Mouse (Mus musculus) brain, adult 2 months (tissue): ENCODE data around the gene Car5a.
A peak's percentile ranks its signal among the peaks of the same experiment; 100 is the strongest.

Source experiments
- DNase-seq: peaks from one replicate; pipeline ENCODE4 v3.0.0; 2011; ENCODE audit warnings: low read depth, low spot score

Car5a gene

DNA sequence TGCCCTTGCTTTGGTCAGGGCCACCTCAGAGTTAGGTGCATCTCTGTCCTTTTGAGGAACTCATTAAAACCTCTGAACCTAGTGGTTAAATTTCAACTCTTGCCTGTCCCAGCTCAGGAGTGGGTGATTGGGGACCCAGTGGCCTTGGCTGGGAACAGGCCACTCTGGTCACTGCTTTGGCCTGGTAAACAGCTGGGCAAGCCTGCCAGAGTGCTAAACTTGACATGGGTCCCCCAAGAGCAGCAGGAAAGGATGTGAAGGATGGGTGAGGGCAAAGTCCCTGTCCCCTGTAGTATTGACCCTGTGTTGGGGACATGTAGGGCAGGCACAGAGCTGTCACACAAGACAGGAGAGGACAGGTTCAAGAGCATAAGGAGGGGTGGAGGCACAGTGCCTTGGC lies at the start of gene Car5a:
Gene Car5a, minus strand, starts transcription at position 74 of the 400 bp plus-strand sequence.
- DNase-seq, result no peak

DNA sequence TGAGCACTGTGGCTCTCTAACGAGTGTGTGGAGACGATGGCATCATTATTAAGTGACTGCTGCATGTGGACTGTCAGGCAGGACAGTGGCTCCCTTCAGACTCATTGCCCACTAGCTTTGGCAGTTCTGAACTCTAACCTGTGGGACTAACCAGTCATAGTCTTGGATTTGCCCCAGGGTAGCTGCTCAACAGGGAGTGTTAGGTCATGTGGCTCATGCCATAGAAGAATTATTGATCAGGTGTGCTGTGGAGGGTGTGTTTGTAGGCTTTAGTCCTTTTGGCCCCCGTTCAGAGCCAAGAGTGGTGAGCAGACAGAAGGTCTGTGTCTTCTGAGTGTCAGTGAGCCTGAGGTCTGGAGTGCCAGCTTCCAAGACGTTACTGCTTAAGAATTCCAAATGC lies 48.2 kb upstream of the Car5a start:
- DNase-seq, result no peak

DNA sequence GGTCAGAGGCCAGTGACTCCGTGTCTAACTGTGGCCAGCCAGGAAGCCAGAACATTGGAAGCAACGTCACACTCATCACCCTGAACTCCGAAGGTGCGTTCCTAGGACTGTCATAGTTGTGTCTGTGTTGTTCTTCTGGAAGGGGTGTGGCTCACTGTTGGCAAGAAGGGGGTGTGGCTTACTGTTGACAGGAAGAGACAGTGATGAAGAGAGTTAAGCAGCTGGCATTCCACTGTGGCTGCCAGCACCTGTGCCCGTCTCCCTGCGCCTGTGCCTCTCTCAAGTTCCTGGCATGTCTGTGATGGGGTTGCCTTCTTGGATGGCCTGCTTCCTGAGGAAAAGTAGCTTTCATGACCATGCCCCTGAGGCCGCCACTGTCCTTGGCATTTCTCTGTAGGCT lies 46.9 kb upstream of the Car5a start:
- no peak for DNase-seq

DNA sequence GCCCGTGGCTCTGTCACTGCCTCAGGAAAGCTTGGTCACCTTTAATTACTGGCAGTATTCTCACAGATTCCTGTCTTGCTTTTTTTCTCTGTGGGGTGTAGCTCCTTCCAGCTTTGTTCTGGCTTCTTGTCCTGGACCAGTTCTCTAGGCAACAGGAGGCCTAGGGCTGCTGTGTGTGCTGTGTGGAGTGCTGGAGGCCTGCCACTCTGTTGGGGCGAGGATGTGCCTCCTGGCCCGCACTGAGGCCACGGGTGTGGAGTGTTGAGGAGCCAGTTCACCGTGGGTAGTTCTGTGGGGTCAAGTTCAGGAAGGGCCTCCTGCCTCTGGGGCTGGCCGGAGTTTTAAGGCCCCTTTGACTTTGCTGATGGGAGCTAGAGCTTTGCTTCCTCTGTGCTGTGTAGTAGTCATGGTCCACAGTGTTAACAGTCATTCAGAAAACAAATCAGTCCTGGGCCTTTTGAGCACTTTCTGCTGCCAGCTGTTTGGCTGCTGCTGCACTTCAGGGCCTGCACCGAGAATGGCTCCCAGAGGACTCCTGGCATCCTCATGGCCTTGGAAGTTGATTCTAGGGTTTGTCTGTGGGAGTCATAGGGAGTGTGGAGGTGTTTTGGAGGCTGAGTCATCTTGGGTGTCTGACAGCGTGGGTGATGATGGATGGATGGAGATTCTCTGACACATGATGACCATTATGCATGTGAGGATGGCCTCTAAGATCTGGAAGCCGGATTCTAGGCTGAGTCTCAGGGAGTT lies 46.0 kb upstream of the Car5a start:
- DNase-seq, result no peak

DNA sequence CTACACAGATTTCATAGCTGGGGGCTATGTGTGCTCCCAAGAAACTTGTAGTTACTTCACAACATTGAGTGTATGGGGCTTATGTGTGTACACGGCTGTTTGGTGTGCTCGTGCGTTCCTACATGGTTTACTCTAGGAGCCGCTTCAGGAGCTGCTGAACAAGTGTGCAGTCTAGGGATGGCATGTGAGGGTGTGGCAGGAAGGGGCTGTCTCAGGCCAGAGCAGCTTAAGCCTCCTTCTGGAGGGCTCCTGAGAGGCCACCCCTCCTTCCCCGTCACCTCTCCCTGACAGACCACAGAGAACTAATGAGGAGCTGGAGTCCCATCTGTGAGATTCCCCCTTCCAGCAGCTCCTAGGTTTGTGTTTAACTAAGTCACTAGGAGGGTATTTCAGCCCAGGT lies 43.2 kb upstream of the Car5a start:
- DNase-seq, result no peak

DNA sequence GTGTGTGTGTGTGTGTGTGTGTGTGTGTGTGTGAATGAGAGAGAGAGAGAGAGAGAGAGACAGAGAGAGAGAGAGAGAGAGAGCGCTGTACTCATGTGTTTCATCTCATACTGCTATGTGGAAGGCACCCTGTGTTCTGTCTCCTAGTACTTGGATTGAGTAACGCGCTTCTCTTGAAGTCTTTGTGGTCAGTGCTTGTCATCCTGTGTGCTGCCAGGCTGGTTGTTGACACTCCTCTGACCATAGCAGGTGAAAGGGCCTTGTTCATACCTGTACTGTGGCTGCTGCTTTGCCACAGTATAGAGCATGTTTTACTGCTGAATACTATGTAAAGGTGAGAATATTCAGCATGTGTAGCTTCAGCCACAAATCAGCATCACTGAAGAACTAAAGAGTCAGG lies 41.0 kb upstream of the Car5a start:
- no peak for DNase-seq

DNA sequence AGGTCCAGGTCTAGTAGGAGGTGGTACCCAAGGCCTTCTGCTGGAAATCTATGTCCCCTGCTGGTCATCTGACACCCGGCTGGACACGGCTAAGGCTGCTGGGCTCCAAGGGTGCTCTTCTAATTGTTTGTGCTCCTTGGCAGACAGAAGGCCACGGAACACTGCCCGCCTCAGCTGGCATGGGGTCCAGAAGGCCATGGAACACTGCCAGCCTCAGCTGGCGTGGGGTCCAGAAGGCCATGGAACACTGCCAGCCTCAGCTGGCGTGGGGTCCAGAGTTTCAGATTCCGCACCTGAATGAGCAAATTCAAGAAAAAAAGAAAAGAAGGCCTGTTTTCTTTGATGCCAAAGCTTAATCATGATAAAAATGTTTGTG lies 36.8 kb upstream of the Car5a start:
- no peak for DNase-seq

DNA sequence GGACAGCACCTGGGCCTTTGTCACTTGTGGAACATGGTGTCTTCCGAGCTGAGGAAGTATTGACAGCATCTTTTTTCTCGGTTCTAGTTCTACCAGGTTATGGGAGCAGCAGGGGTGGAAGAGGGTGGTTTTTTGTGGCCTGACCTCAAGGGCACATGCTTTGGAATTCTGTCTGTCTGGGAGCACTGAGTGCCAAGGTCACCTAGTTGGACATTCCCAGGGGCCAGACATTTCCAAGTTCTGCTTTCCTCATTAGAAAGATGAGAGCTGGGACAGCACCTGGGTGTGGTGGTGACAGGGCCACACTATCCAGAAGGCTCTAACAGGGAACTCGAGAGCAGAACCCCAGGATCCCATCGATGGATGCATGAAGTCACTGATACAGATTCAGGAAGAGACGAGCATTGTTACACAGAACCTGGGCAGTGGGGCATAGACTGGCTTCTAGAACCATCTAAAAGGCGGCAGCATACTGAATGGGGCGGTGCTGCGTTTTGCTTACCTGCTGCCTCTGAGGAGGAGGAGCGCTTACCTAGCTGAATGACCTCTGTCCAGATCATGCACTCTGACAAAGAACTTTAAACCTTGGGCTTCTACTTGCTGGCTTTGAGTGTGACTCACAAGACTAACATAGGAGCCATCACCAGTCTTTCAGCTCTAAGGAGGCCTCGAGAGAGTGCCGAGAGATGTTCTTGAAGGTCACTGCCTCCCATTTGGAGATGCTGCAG lies 36.3 kb upstream of the Car5a start:
- DNase-seq, result no peak

DNA sequence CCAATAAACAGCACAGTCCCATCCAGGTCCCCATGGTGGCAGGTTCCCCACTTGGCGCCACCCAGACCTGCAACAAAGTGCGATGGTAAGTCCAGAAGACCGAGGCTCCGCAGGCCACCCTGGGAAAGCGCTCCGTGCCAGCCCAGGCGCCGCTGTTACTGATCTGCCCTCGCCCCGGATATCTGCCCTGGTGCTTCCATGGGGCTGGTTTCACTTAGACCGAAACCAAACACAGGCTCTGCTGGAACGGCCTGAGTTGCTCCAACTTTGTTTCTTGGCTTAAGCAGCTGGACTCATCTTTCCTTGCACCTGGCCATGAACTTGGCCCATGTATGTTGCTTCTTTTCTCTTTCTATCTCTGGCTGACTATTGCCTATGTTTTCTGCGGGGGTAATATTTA lies 34.0 kb upstream of the Car5a start:
- DNase-seq, result no peak

DNA sequence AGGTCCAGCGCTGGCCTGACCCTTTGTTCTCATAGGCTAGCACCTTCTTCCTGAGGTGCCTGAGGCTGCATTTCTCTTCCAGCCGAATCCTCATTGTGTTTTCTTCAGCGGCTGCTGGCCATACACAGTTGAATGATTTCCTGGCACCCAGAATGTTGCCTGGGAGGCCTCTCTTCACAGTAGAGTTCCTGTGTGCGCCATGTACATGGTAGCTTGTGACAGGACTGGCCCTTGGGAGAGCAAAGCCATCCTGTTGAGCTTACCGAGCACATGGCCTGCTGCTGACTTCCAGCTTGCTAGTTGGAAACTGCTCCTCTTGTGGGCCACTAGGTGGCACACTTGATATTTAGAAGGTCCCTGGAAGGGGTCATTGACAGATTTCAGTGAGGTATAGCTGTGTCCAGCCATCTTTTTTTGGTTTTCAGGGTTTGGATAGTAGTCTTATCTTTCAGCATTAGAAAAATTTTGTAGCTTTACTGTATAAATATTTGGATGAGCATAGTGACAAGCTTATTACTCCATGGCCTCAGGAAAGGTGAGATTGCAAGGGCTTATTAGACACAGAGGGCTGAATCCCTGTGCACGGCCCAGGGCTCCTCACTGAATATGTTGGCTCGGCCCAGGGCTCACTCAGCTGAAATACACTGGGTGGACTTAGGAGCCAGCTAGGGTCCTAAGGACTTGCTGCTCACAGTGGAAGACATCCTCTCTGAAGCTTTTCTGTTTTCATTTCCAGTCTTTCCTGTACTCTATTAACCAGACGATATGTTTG lies 33.3 kb upstream of the Car5a start:
- peak; percentile 83 for DNase-seq

DNA sequence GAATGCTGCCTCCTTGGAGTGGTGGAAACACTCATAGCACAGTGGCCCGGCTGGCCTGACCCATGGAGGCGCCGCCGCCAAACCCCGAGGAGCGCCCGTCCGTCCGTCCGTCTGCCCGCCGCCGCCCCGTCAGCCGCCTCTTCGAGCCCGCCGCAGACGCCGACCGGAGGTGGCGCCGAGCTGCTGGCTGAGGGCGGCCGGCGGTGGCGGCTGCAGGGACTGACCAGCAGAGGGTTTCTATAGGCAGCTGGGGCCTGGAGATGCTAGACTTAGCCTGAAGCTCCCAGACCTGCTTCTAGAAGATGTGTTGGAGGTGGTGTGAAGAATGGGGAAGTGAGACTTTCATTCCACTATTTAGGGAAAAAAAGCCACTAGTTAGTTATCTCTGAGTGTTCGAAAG lies 29.2 kb upstream of the Car5a start:
- peak; percentile 48 for DNase-seq

DNA sequence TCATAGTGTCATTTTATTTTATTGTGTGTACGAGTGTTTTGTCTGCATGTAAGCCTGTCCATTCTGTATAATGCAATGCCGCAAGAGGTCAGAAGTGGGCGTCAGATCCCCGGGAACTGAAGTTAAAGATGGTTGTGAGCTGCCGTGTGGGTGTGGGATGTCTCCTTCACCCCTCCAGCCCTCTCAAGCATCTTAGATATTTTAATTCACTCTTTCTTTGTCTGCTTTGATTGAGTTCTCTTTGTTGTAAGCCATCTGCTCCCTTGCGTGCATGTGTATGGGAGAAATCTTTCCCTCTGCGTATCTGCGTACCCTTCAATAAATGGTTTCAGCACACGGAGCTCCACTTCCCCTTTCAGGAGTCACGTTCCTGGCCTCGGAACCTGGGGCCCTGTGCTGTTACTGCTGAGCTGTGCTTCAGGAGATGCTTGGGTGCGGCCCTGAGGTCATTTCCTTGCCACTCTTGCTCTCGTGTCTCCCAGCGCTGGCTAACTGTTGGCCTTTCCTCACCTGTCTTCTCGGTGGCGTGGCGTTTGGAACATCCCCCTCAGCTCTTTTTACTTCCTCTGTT lies 26.9 kb upstream of the Car5a start:
- DNase-seq, result peak; percentile 37

DNA sequence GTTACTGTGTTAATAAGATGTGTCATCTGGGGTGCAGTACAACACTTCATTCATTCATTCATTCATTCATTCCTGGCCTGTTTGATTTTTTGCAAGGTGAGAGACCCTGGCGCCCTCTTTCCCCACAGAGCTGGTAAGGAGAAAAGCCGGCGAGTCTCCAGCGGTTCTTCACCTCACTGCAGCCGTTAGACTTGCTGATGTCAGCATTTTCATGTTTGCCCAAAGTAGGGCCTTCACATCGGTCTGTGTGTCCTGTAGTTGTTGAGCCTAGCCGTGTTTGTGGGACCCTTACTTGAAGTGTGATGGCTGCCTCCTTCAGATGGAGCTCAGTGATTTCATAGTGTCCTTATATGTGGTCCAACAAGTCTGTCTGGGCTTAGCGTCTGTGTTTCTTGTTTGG lies 25.5 kb upstream of the Car5a start:
- DNase-seq, result no peak

DNA sequence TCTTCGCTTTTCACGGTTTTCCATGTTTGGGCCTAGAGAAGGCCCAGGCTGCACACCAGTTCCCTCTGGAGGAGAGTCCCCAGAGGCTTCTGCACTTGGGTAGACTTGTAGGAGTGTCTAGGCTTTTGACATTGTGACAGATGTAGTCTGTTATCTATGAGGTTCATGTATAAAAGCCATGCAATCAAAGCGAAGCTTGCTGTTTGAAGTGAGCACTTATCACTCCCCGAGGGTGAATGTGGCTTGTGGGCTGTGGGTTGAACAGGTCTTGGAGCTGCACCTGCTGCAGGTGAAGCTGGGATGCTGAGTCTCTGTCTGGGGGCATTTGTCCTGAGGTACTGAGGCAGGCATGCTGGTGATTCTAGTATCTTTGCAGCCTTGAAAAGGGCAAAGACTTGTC lies 23.8 kb upstream of the Car5a start:
- DNase-seq, result no peak

DNA sequence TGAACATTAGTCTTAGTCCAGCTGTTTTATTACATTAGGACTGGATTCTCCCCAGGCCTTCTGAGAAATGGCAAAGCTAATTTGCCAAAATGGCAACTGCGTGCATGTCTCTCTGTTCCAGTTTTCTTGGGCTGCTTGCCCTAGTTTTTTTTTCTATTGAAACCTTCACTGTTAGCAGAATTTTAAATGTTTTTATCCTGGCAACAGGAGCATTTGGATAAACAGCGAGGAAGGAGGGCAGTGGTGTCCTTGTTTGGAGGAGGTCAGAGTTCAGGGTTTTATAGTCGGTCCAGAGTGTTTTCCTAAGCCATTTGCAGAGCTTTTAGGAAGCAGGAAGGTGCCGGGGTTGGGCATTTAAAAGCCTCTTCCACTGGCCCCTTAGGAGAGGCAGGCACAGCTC lies 23.3 kb upstream of the Car5a start:
- peak; percentile 36 for DNase-seq

DNA sequence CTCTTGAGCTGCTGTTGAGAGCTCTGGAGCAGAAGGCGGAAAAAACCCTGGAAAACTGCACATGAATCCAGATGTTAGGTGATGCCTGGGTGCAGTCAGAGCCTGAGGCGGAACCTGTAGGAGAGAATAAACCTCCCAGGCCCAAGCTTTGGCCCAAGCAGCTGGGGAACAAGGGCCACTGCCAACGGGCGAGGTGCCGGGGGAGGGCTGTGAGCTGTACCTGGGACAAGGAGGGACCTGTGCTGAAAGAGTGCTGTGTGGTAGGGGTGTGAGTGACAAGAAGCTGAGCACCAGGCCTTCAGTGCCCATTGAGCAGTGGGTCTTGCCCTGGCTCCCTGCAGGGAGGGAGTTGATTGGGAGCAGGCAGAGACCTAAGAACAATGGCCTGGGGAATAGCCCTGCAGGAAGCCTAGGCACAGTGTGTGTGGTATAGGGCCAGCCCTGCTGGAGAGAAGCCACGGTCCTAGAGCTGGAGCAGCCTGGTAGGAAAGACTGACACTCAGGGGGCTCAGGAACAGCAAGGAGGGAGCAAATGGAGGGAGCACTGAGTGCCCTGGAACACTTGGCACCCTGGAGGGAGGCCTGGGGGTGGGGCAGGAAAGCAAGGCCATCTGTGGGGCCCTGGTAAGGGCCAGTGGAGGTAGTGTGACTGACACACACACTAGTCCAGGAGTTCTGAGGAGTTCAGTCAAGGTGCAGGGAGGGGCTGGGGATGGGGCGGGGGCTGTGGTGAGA lies 22.2 kb upstream of the Car5a start:
- no peak for DNase-seq

DNA sequence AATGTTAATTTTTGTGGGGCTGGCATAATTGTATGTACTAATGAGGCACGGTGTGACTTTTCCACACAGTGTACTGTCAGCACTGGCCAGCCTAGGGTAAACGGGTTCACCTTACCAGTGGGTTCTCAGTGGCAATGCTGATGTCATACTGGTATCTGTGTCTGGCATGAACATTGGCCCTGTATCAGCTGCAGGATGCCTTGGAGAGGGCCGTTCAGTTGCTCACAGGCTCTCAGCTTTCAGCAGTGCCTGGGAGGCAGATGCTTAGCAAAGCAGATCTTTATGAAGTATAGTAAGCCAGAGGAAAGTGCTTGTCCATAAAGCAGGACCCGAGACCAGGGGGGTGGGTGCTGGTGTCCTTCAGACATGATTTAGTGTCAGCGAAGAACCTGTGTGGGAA lies 21.4 kb upstream of the Car5a start:
- DNase-seq, result no peak

DNA sequence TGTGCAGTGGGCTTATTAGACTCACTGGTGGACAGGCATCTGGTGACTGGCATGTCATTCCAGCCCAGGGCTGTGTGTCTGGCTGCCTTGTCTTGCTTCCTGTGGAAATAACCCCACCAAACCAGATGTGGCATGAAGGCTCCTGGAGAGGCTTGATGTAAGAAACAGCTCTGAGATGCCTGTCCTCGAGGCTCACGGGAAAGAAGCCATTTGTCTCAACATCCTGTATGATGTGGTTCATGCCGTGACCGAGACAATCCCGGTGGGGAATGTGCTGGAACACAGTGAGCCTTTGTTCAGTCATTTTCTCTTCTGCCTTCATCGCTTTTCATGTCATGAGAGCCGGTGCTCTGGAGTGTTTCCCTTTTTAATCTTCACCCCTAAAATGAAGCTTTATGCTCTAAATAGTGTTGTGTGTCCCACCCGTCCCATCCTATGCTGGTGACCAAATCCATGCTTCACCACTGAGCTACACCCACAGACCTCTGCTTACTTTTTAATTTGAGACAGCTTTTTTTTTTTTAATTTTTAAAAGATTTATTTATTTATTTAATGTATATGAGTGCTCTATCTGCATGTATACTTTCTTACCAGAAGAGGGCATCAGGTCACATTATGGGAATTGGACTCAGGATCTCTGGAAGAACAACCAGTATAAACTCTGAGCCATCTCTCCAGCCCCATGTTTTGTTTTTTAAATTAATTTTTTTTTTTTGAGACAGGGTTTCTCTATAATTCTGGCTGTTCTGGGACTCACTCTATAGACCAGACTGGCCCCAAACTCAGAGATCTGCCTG lies 20.2 kb upstream of the Car5a start:
- DNase-seq, result peak; percentile 35

DNA sequence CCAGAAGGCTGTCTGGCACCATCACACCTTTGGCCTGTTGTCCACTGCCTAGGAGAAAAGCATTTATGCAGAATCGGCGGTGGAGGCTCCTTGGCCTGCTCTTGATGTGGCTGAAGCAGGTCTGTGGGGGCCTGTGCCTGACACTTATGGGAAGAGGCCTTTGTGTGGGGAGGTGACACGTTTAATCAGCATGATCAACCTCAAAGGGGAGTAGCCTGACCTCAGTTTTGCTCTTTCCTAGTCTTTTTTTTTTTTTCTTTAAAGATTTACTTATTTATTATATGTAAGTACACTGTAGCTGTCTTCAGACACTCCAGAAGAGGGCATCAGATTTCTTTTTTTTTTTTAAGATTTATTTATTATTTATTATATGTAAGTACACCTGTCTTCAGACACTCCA lies 18.2 kb upstream of the Car5a start:
- DNase-seq, result no peak

DNA sequence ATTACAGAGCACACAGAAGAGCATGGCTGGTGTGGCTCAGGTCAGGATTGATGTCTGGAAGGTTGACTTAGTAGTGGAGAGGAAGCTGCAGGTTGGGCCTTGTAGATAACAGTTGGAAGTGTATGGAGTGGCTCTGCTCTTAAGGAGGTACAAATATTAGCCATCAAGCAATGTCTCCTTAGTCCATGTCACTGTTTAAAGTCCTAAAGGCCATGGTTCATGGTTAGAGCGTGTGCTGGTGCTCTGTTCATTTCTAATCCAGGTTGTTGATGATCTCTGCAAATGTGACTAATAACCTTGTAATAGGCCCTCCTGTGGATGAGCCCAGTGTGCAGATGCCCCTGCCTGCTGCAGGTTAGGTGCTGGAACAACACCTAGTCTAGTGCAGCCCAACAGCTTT lies 13.7 kb upstream of the Car5a start:
- DNase-seq, result no peak
